Comparison of ENCODE assay signal across 23 mouse cellular contexts in the genomic region with DNA sequence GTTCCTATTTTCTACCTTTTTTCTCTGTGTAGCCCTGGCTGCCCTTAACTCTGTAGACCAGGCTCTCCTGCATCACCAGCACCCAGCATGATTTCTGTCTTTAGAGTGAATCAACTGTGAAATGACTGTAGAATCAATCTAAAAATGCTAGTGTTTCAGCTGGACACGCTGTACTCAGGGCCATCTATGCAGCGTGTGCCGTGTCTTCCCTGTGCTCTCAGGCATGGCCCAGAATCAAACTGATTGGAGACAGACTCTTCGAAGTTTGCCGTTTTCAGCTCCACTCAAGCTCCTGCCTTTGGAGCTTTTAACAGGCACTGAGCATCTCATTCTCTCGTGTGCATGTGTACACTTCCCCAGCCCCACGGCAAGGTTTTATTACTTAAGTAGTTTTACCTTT. TPM values are rescaled to one million over a fixed set of nuclear protein-coding genes. Genes with fewer than 3 reads are reported as not detected.
DNase-seq lines count a peak whose midpoint lies in the region; ATAC-seq and TF ChIP-seq lines count a peak whose summit lies in the region.
"Had no signal": no experiment of that assay in that cellular context is flagged by ENCODE, and none has a peak within 500 bp of the region (broad histone marks: within the 10 kb centered on the region; RNA-seq: fewer than 3 reads in every experiment).

No protein-coding gene starts in this region.

- POLR2A ChIA-PET in Patski (lab: Charles Lee), result interaction anchor here (1.5 kb wide), 1 partner anchor 10 kb away, joined by 3 read pairs; no protein-coding TSS in a partner anchor

- WGBS in heart, embryonic 10.5 days, result 91% methylated on average over 7 of the region's 7 CpGs
- 94% methylated on average over 7 of the region's 7 CpGs for WGBS in midbrain, embryonic 11.5 days
- WGBS in midbrain, embryonic 15.5 days, result 92% methylated on average over 7 of the region's 7 CpGs

- in situ Hi-C loops in Patski (cut with MboI; ENCODE audit: low pct_unique_long_range_greater_than_20kb), result loop anchor here (25.0 kb wide), 1 partner anchor 998 kb away; a partner anchor contains a TSS

- H3K27me3 ChIP-seq in heart, embryonic 10.5 days (ENCODE audit: insufficient read depth, poor library complexity, severe bottlenecking), result no peaks in the 10 kb centered on the region
- no peaks in the 10 kb centered on the region for H3K27me3 ChIP-seq in midbrain, embryonic 11.5 days (ENCODE audit: control insufficient read depth, insufficient read depth, low read length)
- H3K27me3 ChIP-seq in midbrain, embryonic 15.5 days (replicated peaks), result no peaks in the 10 kb centered on the region
- no peaks in the 10 kb centered on the region for H3K27me3 ChIP-seq in Patski
- H3K27me3 ChIP-seq: embryonic facial prominence, embryonic 12.5 days; forebrain, embryonic 12.5 days; heart, embryonic 15.5 days; hindbrain, embryonic 13.5 days had no signal

- H3K27ac ChIP-seq in heart, embryonic 10.5 days, result no peak overlapping the region
- no peak overlapping the region for H3K27ac ChIP-seq in midbrain, embryonic 11.5 days (ENCODE audit: low read depth, low read length)
- no peak overlapping the region for H3K27ac ChIP-seq in midbrain, embryonic 15.5 days
- H3K27ac ChIP-seq: embryonic facial prominence, embryonic 12.5 days; forebrain, embryonic 12.5 days; heart, embryonic 15.5 days; hindbrain, embryonic 13.5 days; hindbrain, postnatal 0 days had no signal

- TF ChIP-seq CTCF in Patski (IDR thresholded peaks at IDR 0.05), result no peak

- H3K9me3 ChIP-seq in heart, embryonic 10.5 days, result no peaks in the 10 kb centered on the region
- H3K9me3 ChIP-seq in midbrain, embryonic 11.5 days (ENCODE audit: control insufficient read depth, low read length), result no peaks in the 10 kb centered on the region
- H3K9me3 ChIP-seq in midbrain, embryonic 15.5 days, result no peaks in the 10 kb centered on the region
- H3K9me3 ChIP-seq: embryonic facial prominence, embryonic 12.5 days; forebrain, embryonic 12.5 days; G1E; heart, embryonic 15.5 days; hindbrain, embryonic 13.5 days had no signal

- H3K4me3 ChIP-seq in heart, embryonic 10.5 days, result no peak overlapping the region
- H3K4me3 ChIP-seq in midbrain, embryonic 11.5 days (ENCODE audit: low read depth, low read length), result no peak overlapping the region
- no peak overlapping the region for H3K4me3 ChIP-seq in midbrain, embryonic 15.5 days
- H3K4me3 ChIP-seq: embryonic facial prominence, embryonic 12.5 days; forebrain, embryonic 12.5 days; heart, embryonic 15.5 days; hindbrain, embryonic 13.5 days had no signal

- DNase-seq in heart, adult 11 months, result peak; percentile 66
- DNase-seq in heart, embryonic 10.5 days (ENCODE audit: low spot score), result no peak
- DNase-seq in midbrain, embryonic 11.5 days (ENCODE audit: low spot score, missing footprints), result peak; percentile 84
- no peak for DNase-seq in Patski (ENCODE audit: low read depth, low spot score)
- DNase-seq in naive thymus-derived CD4-positive, alpha-beta T cell, adult 2 months (ENCODE audit: low read depth), result peak; percentile 37
- DNase-seq in layer of hippocampus, adult 18-20 months (ENCODE audit: low spot score in 2 of 2), result no peak
- DNase-seq in thymus, postnatal 4 days, result no peak
- DNase-seq: adrenal gland, postnatal 10 days; cerebellum, adult 11 months; cerebellum, adult 8-10 months; cerebellum, postnatal 25 days; forebrain, postnatal 0 days; gastrocnemius, postnatal 36 days; heart, adult 18-20 months; heart, postnatal 14 days had no signal

- peaks cover 81% of the 10 kb centered on the region for H3K36me3 ChIP-seq in heart, embryonic 10.5 days
- peaks cover 36% of the 10 kb centered on the region for H3K36me3 ChIP-seq in midbrain, embryonic 11.5 days (ENCODE audit: control insufficient read depth, insufficient read depth, low read length)
- H3K36me3 ChIP-seq in midbrain, embryonic 15.5 days (replicated peaks), result peaks cover 52% of the 10 kb centered on the region

- H3K9ac ChIP-seq in midbrain, embryonic 11.5 days (ENCODE audit: low read length), result no peak overlapping the region
- no peak overlapping the region for H3K9ac ChIP-seq in midbrain, embryonic 15.5 days
- H3K9ac ChIP-seq: embryonic facial prominence, embryonic 12.5 days; forebrain, embryonic 12.5 days; forebrain, postnatal 0 days; heart, embryonic 15.5 days; hindbrain, embryonic 13.5 days had no signal

- ATAC-seq in midbrain, embryonic 11.5 days (ENCODE audit: low FRiP score), result no peak
- ATAC-seq in midbrain, embryonic 15.5 days (replicated peaks), result no peak
- ATAC-seq in Patski, result peak; percentile 19
- ATAC-seq: forebrain, postnatal 0 days; hindbrain, postnatal 0 days had no signal

- H3K4me2 ChIP-seq in midbrain, embryonic 11.5 days, result no peak overlapping the region
- H3K4me2 ChIP-seq in midbrain, embryonic 15.5 days, result no peak overlapping the region
- H3K4me2 ChIP-seq: embryonic facial prominence, embryonic 12.5 days; forebrain, embryonic 12.5 days; heart, embryonic 11.5 days; heart, embryonic 15.5 days; hindbrain, embryonic 13.5 days had no signal

- H3K4me1 ChIP-seq in heart, embryonic 10.5 days, result no peaks in the 10 kb centered on the region
- H3K4me1 ChIP-seq in midbrain, embryonic 11.5 days (ENCODE audit: control insufficient read depth, insufficient read depth, low read length), result no peaks in the 10 kb centered on the region
- H3K4me1 ChIP-seq in midbrain, embryonic 15.5 days, result no peaks in the 10 kb centered on the region
- H3K4me1 ChIP-seq: embryonic facial prominence, embryonic 12.5 days; forebrain, embryonic 12.5 days; heart, embryonic 15.5 days; hindbrain, embryonic 13.5 days had no signal

- CTCF ChIA-PET in Patski (lab: Charles Lee), result interaction anchor here (1.6 kb wide), 1 partner anchor 13 kb away, joined by 4 read pairs; no protein-coding TSS in a partner anchor

RNA-seq across cellular contexts. Expression of a gene that starts 13.1 kb away (rescaled TPM):
- 117 TPM in 2 replicates for polyA plus RNA-seq in heart, embryonic 10.5 days (2016; fragmentation: Nextera tagmentation; extraction: Ambion mirVana)
- polyA plus RNA-seq in midbrain, embryonic 11.5 days (2014; fragmentation: Nextera tagmentation; extraction: Ambion mirVana), result 157 and 173 TPM in 2 replicates
- polyA plus RNA-seq in midbrain, embryonic 15.5 days (2015; fragmentation: Nextera tagmentation; extraction: Ambion mirVana), result 159 and 170 TPM in 2 replicates
- 109 TPM for polyA plus RNA-seq in Patski (2021)
- total RNA-seq in layer of hippocampus, adult 18-20 months (2021), result 100 to 1,000 TPM; 144 to 166 TPM

RNA-seq across cellular contexts. Expression of a gene that starts 18.1 kb away (rescaled TPM):
- 287 and 342 TPM in 2 replicates for polyA plus RNA-seq in heart, embryonic 10.5 days (2016; fragmentation: Nextera tagmentation; extraction: Ambion mirVana)
- polyA plus RNA-seq in midbrain, embryonic 11.5 days (2014; fragmentation: Nextera tagmentation; extraction: Ambion mirVana), result 587 and 613 TPM in 2 replicates
- 310 and 332 TPM in 2 replicates for polyA plus RNA-seq in midbrain, embryonic 15.5 days (2015; fragmentation: Nextera tagmentation; extraction: Ambion mirVana)
- 205 TPM for polyA plus RNA-seq in Patski (2021)
- total RNA-seq in layer of hippocampus, adult 18-20 months (2021), result 100 to 1,000 TPM; 109 to 114 TPM

RNA-seq across cellular contexts. Expression of a gene that starts 34.2 kb away (rescaled TPM):
- 35.7 and 48.5 TPM in 2 replicates for polyA plus RNA-seq in heart, embryonic 10.5 days (2016; fragmentation: Nextera tagmentation; extraction: Ambion mirVana)
- polyA plus RNA-seq in midbrain, embryonic 11.5 days (2014; fragmentation: Nextera tagmentation; extraction: Ambion mirVana), result 66.6 and 67.2 TPM in 2 replicates
- polyA plus RNA-seq in midbrain, embryonic 15.5 days (2015; fragmentation: Nextera tagmentation; extraction: Ambion mirVana), result 57.6 and 59.5 TPM in 2 replicates
- polyA plus RNA-seq in Patski (2021), result 25.5 TPM
- 10 to 100 TPM; 18.5 to 23.2 TPM for total RNA-seq in layer of hippocampus, adult 18-20 months (2021)

RNA-seq across cellular contexts. Expression of a gene that starts 34.5 kb away (rescaled TPM):
- polyA plus RNA-seq in heart, embryonic 10.5 days (2016; fragmentation: Nextera tagmentation; extraction: Ambion mirVana), result 43.0 and 47.7 TPM in 2 replicates
- polyA plus RNA-seq in midbrain, embryonic 11.5 days (2014; fragmentation: Nextera tagmentation; extraction: Ambion mirVana), result 56.8 and 61.9 TPM in 2 replicates
- 46.6 and 51.0 TPM in 2 replicates for polyA plus RNA-seq in midbrain, embryonic 15.5 days (2015; fragmentation: Nextera tagmentation; extraction: Ambion mirVana)
- 56.3 TPM for polyA plus RNA-seq in Patski (2021)
- 10 to 100 TPM; 25.2 to 25.9 TPM for total RNA-seq in layer of hippocampus, adult 18-20 months (2021)

Comparison
In these comparisons a context has a peak if more than half of its experiments do, and no peak if none do; other contexts are left out.
1. DNase-seq: peak in heart, adult 11 months (single experiment), midbrain, embryonic 11.5 days (single experiment) and naive thymus-derived CD4-positive, alpha-beta T cell, adult 2 months (single experiment); none in heart, embryonic 10.5 days (single experiment), Patski (single experiment), layer of hippocampus, adult 18-20 months (0 of 2) and thymus, postnatal 4 days (single experiment).